Mouse (Mus musculus): Measurements from ENCODE around the gene Cyp27b1.

The Cyp27b1 gene

DNA sequence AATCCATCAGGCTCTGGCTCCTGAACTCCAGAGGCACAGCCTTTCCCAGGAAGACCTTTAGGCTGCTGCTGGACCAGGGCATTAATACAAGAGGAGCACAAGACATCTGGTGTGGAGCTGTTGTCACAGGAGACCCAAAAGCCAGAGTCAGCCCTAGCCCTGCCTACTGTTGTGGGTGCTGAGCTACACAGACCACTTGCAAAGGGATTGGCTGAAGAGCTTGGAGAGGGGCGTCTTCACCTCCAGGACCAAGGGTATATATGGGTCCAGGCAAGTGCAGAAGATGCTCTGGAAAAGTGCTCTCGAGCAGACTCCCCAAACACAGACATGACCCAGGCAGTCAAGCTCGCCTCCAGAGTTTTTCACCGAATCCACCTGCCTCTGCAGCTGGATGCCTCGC is at the start of gene Cyp27b1:
Gene Cyp27b1 (plus strand): TSS at position 297 of the 400 bp plus-strand sequence.
- no peak for DNase-seq (ENCODE audit: low read depth, low spot score)

DNA sequence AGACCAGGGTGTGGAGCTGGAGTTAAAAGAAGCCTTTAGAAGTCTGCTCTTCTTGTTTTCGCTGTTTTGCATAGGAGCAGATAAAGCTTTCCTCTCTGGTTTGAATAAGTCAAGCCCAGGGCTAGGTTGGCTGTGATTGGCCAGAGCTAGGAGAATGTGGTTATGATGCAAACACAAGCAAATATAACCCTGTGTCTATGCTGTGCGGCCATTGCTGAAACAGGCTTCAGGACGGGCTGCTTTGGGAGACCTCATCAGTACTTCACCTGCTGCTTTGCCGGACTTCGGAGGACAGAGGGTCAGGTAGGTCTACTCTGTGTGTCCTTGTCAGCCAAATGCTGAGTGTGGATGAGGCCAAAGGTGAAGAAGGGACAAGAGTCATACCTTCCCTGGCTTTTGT is 47.5 kb upstream of the Cyp27b1 start, which contains the start of gene Avil:
Gene Avil (plus strand): TSS at position 181 of the 400 bp plus-strand sequence.
- no peak for DNase-seq (ENCODE audit: low read depth, low spot score)

DNA sequence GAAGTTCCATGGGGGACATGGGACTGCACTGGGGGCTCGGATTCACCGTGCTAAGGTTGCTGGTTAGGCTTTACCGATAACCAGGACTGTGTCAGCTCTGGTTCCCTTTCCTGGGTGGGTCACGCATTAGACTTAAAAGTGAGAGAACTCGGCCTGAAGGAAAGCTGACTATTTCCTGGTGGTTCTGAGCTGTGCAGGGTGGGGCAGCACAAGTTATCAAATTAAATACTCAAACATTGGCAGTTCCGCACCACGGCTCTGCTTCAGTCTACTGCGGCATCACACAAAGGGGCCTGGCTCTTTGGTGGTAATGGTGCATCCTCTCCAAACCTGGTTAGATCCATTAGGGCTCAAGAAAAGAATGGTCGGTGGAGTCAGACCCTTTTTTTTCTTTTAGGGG is 46.8 kb upstream of the Cyp27b1 start:
- DNase-seq (ENCODE audit: low read depth, low spot score): no peak

DNA sequence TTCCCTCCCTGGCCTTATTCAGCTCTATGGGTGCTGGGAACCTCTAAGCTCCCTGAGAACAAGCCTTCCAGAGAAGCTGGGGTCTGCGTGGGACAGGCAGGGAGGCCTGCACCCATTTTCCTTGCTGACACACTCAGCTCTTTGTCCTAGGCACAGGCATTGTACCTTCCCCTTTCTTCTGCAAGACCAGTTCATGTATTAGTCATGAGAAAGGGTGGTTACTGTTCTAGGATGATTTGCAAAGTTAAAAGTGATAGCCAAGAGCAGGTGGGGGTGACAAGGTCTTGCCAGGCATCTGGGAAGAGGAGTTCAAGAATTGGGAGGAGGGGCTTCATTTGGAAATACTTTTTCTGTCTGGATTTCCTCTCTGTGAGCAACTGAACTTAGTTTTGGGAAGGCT is 46.0 kb upstream of the Cyp27b1 start:
- DNase-seq (ENCODE audit: low read depth, low spot score): no peak

DNA sequence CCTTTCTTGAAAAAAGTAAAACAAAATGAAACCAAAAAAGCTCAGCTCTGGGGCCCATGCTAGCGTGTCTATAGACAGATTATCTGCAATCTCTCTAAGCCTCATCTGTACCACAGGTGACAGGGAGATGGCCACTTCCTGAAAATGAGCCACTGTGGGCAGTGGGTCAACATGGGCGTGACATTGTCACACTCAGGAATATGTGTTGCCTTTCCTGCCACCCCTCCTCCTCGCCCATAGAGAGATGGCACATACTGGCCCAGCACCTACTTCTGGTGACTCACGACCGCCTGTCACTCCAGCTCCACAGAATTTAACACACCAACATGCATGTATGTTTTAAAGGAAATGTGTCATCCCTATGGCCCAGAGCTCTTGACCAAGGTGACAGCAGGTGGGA is 45.3 kb upstream of the Cyp27b1 start:
- DNase-seq (ENCODE audit: low read depth, low spot score): no peak

DNA sequence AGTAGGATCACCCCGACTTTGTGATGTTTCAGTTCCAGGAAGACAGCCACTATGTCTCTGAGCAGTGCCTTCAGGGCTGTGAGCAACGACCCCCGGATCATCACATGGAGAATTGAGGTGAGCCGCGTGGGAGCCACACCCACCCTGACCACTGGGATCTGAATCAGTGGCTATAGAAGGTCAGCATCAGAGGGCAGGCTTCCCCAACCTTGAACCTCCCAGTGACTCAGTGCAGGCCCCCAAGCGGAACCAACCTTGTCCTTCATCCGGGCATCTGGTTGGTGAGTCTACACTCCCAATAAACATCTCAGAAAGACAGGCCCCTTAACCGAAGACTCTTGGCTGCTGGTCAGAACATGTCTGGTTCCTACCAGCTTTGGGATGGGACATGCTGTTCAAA is 44.7 kb upstream of the Cyp27b1 start:
- no peak for DNase-seq (ENCODE audit: low read depth, low spot score)

DNA sequence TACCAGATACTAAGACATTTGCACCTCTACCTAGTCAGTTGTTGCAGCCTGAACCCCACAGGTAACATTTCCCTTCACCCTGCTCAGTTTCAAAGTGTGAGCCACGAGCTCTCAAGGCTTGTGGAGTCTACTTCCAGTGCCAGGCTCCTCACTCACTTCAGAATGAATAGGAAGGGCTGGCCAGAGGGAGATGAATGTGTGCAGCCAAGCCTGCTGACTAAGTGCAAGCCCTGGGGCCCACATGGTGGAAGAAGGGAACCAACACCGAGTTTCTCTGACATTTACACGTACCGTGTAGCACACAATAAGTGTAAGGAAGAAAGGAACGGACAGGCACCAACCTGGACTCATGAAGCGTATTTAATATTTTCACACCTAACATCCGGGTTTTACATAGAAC is 44.2 kb upstream of the Cyp27b1 start:
- no peak for DNase-seq (ENCODE audit: low read depth, low spot score)

DNA sequence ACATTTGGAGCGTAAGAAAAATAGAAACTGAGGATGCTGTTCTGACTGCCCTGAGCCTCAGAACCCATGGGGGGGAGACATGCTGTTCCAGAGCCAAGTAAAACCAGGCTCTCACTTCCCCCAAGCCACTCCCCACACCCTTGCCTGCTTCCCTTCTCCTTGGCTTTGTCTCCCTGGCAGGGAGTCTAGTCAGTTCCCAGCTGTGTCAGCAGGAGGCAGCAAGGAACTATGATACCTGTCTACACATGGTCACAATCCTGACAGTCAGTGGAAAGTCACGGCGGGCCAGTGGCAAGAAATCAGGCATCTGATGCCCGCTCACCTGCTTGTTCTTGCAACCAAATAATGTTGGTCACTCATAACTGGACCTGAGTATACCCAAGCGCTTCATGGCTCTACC is 31.6 kb upstream of the Cyp27b1 start:
- DNase-seq (ENCODE audit: low read depth, low spot score): peak; percentile 78

DNA sequence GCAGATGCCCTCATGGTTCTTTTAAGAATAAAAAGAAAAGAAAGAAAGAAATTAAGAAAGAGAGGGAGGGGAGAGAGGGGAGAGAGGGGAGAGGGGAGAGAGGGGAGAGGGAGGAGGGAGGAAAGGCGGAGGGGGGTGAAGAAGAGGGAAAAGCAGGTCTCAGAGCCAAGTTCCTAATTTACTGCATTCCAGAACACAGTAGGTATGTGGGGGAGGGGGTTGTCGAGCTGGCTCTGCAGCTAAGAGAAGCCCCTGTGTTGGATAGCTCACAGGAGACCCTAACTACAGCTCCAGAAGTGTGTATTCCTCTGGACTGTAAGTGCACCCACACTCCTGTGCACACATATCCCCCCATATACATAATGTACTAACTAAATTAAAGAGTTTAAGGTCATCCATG is 31.0 kb upstream of the Cyp27b1 start:
- no peak for DNase-seq (ENCODE audit: low read depth, low spot score)

DNA sequence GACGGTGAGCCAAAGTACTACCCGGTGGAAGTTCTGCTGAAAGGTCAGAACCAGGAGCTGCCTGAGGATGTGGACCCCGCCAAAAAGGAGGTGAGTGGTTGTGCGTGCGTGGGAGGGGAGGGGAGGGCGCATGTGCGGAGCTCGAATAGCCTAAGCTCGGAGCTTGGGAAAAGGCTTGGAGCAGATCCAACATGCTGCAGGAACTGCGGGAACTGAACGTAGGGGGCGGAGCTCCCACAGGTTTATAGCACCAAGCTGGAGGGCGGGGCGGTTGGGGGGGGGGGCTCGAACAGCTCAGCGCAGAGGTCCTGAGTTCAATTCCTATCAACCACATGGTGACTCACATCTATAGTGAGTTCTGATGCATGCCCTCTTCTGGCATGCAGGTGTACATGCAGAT is 29.6 kb upstream of the Cyp27b1 start:
- peak; percentile 51 for DNase-seq (ENCODE audit: low read depth, low spot score)

DNA sequence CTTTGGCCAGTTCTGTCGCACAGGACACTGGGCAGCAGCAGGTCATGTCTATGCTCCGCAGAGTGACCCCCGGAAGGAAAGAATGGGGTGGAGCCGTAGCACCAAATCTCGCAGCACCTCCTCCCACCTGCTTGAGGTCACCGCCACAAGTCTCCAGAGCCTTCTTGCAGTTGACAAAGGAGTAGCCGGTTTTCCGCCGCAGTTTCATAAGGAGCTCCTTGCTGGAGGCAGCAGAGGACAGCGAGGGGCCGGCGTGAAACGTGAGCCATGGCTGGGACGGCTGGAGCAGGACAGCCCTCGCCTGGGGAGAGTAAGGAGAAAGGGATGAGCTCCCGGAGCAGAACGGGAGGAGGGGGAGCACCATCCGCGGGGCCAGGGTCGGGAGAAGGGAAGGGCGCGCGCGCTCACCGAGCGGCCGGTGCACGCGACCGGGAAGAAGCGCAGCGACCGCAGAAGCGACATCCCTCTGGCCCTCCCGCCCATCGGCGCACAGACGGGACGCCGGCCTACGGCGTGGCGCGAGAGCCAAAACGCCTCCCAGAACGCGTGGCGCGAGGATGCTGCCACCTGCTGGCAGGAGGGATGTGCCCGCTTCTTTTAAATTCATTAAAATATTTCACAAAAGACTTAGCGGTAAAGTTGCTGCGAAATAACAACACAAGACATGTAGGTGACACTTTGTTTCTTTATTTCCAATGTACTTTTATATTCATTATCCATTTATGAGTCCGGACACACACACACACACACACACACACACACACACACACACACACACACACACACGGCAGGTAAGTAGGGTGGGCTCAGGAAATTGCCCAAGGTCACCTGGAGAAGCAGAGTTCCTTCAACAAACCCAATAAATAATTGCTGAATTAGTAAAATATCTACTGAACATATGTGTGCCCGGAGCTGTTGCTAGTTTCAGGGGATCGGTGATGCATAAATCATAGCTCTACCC is 17.4 kb upstream of the Cyp27b1 start, which contains the start of gene Tsfm:
Gene Tsfm (minus strand): TSS at position 505 of the 961 bp plus-strand sequence.
- DNase-seq (ENCODE audit: low read depth, low spot score): peak; percentile 90

DNA sequence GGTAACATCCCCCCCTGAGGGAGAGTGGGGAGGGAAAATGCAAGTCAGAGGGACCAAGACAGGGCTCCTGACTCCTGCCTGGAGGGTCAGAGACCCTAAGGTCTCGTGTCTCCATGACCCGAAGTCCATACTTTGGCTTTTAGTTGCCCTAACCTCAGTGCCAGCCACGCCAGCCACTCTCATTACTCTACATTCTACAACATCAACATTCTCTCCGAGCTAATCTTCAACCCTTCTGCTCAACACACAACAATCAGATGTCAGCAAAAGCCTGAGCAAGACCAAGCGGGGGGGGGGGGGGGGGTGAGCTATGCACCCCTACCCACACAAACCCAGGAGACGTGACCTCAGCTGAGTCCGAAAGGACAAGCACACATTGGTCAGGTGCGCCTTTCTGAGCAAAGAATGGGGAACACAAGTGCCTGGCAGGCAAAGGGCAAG is 14.7 kb upstream of the Cyp27b1 start:
- DNase-seq (ENCODE audit: low read depth, low spot score): no peak

DNA sequence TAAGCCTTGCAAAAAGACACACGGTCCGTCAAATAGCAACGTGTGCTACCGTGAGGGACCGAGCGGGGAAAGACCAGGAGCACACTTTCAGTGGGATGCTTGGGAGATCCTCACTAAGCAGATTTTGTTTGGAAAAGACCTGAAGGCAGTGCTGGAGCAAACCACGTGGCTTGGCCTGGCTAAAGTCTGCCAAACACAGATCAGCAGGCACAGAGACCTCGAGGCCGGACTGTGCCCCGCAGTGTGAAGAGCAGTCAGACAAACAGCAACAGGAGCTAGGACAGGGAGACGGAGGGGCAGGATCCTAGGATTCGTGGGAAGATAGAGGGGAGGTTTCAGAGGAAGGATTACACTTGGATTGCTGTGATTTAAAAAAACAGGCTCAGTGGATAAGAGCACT is 11.8 kb upstream of the Cyp27b1 start:
- DNase-seq (ENCODE audit: low read depth, low spot score): no peak

DNA sequence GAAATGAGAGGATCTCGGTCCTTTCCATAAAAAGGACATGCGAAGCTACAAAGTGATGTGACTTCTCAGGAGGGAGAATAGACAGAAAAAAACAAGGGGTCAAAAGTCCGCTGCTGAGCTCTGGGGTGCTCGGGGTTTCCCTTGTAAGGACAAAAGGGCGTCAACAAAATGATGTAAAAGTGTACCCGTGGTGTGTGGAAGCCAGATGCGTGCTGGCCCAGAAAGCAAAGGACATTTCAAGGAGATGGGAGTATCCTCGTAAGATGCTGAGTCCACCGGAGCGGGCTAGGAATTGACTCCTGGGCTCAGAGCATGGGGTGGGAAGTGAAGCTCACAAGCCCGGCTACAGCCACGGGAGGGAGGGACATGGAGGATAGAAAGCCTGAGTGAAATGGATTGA is 10.4 kb upstream of the Cyp27b1 start:
- peak; percentile 61 for DNase-seq (ENCODE audit: low read depth, low spot score)

DNA sequence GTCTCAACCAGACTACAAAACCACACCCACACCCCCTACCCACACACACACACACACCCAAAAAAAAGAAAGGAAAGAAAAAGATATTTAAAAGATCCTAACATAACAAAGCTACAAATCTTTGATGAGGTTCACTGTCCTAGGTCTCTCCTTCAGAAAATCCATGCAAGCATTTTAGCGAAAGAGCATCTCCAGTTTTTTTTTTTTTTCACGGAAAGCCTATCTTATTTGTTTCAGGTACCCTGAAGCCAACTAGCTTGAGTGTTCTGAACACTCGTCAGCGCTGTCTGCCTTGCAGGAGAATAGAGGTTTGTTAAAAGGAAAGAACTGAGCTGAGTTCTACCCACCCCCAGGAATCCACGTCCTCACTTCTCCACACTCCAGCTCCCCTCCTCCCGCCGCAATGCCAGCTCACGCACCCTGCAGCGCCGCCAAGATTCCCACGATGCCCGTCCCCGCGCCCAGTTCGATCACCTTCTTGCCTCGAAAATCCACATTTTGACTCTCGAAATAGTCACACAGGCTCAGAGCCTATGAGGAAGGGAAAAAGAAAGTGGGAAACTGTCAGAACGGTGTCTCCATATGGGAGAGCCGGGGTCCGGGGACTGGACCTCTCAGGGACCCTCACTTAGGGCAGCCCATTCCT is 7.4 kb upstream of the Cyp27b1 start:
- DNase-seq (ENCODE audit: low read depth, low spot score): no peak

DNA sequence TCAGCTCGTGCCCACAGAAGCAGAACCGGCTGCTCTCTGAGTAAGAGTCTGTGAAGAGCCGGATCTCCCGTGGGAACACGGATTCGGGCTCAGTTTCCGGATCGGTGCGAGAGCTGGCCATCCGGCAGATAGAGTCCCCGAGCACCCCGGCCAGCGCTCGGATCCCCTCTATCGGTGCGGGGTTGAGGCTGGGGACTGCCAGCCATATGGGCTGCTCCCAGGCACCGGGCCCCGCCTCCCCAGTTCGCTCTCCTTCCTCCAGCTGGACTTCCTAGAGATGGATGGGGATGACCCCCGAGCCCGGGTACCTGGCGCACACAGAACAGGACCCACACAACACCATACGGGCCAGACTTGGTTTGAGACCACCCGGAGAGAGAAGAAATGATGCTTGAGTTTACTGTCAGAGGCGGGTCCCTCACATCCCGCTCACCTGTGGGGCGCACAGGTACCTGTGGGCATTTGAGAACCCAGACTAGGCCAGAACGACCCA is 6.7 kb upstream of the Cyp27b1 start, which contains the start of the genes Mettl1 and Eef1akmt3:
Gene Mettl1 (plus strand): TSS at position 141 of the 493 bp plus-strand sequence.
Gene Eef1akmt3 (minus strand): TSS at position 240 of the 493 bp plus-strand sequence.
- DNase-seq (ENCODE audit: low read depth, low spot score): no peak

DNA sequence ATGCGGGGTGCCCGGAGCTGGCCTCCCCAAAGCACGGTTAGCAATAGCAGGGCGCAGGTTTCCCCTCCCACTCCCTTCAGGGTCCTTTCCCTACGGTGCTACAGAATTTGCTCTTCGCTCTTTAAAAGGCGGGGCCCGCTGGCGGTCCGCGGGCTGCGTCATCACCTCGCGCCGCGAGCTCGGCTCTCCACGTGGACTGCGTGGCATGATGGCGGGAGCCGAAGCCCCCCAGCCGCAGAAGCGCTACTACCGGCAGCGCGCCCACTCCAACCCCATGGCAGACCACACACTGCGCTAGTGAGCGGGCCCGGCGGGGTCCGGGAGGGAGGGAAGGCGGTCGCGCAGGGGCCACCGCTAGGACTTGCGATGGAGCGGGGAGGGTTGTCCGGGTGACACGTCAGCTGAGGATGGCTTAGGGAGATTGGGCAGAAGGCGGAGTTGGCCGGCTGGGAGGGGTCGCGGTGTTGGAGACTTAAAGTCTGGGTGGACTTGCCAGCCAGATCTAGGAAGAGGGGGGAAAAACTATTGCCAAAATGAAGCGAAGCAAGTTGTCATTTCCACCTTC is 6.2 kb upstream of the Cyp27b1 start:
- peak; percentile 92 for DNase-seq (ENCODE audit: low read depth, low spot score)

DNA sequence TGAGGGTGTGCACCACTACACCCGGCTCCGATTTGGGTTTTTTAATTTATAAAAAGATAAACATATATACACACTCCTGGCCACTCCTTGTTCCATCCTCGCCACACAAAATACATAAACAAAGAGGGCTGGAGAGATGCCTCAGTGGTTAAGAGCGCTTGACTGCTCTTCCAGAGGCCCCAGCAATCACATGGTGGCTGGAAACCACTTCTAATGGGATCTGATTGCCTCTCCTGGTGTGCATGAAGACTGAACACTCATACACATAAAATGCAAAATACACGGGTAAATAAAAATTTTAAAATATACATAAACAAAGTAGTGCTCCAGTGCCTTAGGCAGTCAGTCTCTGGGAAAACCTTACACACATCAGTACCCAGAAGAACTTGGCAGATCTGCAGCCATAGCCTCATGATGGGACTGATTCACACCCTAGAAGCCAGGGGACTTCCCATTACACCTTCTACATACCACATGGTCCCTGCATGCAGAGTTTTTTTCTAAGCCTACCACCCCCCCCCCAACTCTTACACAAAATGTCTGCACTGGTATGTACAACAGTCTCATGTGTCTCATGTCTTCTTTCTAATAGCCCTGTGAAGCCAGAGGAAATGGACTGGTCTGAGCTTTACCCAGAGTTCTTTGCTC is 5.5 kb upstream of the Cyp27b1 start:
- DNase-seq (ENCODE audit: low read depth, low spot score): no peak

DNA sequence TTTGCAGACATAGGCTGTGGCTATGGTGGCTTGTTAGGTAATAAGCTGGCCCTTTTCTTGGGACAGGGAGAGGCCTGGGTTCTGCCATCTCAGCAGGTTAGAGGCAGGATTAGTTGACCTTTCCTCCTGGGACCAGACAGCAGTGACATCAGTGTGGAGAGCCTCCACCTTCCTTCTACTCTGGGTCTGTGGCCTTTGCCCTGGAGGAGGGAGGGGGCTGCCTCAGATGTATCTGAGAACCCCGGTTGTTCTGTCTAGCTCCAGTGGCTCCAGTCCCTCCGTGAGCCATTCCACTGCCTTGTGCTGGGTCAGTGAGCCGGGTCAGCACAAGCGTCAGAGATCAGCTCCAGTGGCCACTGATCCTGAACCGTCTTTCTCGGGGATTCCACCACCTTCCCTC is 4.9 kb upstream of the Cyp27b1 start:
- no peak for DNase-seq (ENCODE audit: low read depth, low spot score)

DNA sequence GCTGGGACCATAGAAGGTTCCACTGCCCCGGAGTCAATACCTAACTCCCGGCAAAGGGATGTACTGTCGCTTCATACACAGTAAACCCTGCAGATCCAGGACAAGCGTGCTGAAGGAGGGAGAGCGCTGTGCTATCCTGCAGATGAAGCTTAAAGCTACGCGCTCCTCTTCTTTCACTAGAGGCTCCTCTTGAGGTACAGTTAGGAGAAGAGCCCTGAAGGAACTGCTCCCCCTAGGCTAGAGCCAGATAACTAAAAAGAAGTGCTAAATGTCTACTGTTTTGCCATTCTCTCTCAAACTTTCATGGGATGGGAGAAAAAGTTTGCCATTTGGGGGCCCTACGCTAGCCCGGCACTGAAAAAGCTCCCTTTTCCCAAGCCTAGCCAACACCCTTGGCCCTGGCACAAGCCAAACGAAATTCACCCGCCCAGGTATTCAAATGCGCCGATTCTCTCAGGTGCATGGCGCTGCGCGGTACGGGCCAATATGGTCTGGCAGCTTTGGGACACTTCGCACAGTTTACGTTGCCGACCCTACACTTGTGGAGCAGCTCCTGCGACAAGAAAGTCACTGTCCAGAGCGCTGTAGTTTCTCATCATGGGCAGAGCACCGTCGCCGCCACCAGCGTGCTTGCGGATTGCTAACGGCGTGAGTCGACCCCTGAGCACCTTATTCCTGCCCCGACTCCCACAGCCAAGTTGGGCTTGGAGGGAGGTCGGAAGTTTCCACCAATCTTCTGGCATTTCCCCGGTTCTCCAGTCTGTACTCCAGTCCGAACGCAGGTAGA is 751 bp downstream of the Cyp27b1 start:
- DNase-seq (ENCODE audit: low read depth, low spot score): no peak
